Mouse (Mus musculus) bone marrow, adult 2 months (tissue): ENCODE results near the gene Bend6. TPM values are rescaled to one million over a fixed set of nuclear protein-coding genes. Genes with fewer than 3 reads are reported as not detected.
A peak's percentile ranks its signal among the peaks of the same experiment; 100 is the strongest.

Experiments used
- H3K27ac ChIP-seq: fragments of 200-500 bp; 2 replicates; pipeline ENCODE4 v1.5.1; 2012; ENCODE audit warnings: low read depth, mild to moderate bottlenecking, control low read depth, inconsistent platforms, low read length; ENCODE audit not compliant: control insufficient read depth, poor library complexity, insufficient read depth
- H3K4me1 ChIP-seq: fragments of 200-500 bp; 2 replicates; pipeline ENCODE4 v1.6.1; 2011; ENCODE audit warnings: low read length; ENCODE audit not compliant: control insufficient read depth, insufficient read depth
- H3K4me3 ChIP-seq: fragments of 200-500 bp; replicated peaks from 2 replicates; pipeline ENCODE3; 2011; ENCODE audit warnings: mild to moderate bottlenecking, low read depth, low read length, control low read depth; ENCODE audit not compliant: control insufficient read depth
- CTCF ChIP-seq: fragments of 200-500 bp; IDR thresholded peaks from 2 replicates; pipeline ENCODE4 v1.5.1; 2011; ENCODE audit warnings: low read length, control low read depth; ENCODE audit not compliant: control insufficient read depth, insufficient read depth
- POLR2A ChIP-seq: fragments of 200-500 bp; IDR thresholded peaks from 2 replicates; pipeline ENCODE4 v1.6.1; 2011; ENCODE audit warnings: low read depth, mild to moderate bottlenecking, control low read depth, low read length, borderline replicate concordance; ENCODE audit not compliant: control insufficient read depth
- WGBS: fragments of 180-500 bp; shearing (Covaris S2); methylation state at CpG from one replicate; pipeline ENCODE4 v1.1.7; 2018; 5-methylcytosine and 5-hydroxymethylcytosine counted together
- polyA plus RNA-seq: library from polyadenylated mRNA; stranded (reverse); fragments of >200 nt; gene quantifications from 2 replicates; pipeline ENCODE4 v1.2.4, GENCODE M21; 2011; ENCODE audit warnings: low replicate concordance; ENCODE audit not compliant: missing spikeins, insufficient read depth, insufficient read length

Bend6 gene
- polyA plus RNA-seq, 1 experiment: 1.6 TPM

DNA sequence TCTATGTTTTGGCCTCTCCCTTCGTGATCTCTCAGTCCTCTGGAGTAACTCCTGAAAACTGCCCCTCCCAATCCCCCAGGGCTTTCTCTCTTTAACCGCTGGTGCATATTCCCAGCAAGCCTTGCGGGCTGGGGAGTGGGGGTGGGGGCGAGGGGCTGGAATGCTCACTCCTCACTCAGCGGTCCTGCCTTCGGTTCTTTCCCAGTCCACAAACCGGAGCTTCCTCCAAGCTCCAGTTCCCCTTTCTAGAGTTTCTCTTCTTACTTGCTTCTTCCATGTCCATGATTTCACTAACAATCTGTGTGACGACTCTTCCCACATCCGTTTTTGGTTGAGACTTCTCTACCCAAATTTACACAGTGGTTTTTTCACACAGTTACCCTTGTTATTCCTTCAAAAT lies 4.0 kb downstream of the Bend6 start:
- no peak overlapping the region for H3K27ac ChIP-seq
- no peak for TF ChIP-seq CTCF
- TF ChIP-seq POLR2A: no peak
- 10% methylated on average over 9 of the region's 9 CpGs for WGBS

DNA sequence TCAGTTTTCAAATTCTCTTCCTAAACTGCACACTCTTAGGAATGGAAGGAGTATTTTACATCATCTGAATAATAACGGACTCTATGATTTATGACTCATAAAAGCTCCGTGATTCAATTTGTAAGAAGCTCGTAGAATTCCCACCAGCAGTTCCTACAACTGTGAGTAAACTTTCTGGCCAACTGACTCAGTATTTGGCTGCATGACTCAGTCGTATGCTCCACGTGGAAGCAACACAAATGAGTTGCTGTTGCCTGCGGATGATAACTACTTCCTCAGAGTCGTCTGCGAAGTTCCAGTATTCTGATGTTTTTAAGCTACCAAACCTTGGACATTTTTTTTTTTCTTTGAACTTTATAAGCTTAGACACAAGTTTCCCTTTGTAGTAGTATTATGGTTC lies 7.4 kb downstream of the Bend6 start:
- TF ChIP-seq POLR2A: no peak
- TF ChIP-seq CTCF: no peak
- no peaks in the 10 kb centered on the region; the same call in 1 of the 2 replicates for H3K4me1 ChIP-seq
- H3K27ac ChIP-seq: no peak overlapping the region
- WGBS: 62% methylated on average over 8 of the region's 8 CpGs
- no peak overlapping the region for H3K4me3 ChIP-seq

More for the DNA sequence above, 4.0 kb downstream of the Bend6 start:
- Histone ChIP-seq H3K4me1 (no peaks in the 10 kb centered on the region; the same call in 1 of the 2 replicates), H3K4me3 (no peak overlapping the region)

- Histone ChIP-seq H3K4me1 (no peaks in the 10 kb centered on the region; the same call in 1 of the 2 replicates), H3K27ac (no peak overlapping the region), H3K4me3 (no peak overlapping the region)
- TF ChIP-seq POLR2A (no peak), CTCF (no peak)
- WGBS: 63% methylated on average over 6 of the region's 6 CpGs
Observed at GRCm38 (mm10) chr1:33898373-33898772, 9.2 kb downstream of the Bend6 start.

GRCm38 (mm10) chr1:33897426-33897825 lies 10.2 kb downstream of the Bend6 start:
- TF ChIP-seq CTCF (no peak), POLR2A (no peak)
- Histone ChIP-seq H3K4me1 (no peaks in the 10 kb centered on the region; the same call in 1 of the 2 replicates), H3K4me3 (no peak overlapping the region), H3K27ac (no peak overlapping the region)
- 83% methylated on average over 11 of the region's 11 CpGs for WGBS

DNA sequence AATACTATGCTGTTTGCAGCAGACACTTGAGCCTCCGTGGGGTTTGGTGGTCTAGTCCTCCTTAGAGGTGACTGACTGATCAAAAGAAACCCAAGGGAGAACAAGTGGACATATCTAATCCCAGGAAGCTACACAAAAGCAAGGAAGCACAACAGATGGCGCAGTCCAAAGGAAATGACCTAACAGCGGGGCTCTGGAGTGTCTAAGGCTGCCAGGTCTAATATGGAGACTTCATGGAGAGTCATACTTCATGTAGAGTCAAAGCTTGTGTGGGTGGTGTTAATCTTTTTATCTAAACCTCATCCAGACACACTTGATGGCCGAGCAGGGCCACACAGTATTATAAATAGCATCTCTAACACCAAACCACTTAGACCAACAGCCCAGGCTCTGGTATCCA lies 10.9 kb downstream of the Bend6 start:
- Histone ChIP-seq H3K27ac (no peak overlapping the region), H3K4me1 (no peaks in the 10 kb centered on the region; the same call in 1 of the 2 replicates), H3K4me3 (no peak overlapping the region)
- TF ChIP-seq POLR2A (no peak), CTCF (no peak)
- WGBS: 59% methylated on average over 4 of the region's 4 CpGs

DNA sequence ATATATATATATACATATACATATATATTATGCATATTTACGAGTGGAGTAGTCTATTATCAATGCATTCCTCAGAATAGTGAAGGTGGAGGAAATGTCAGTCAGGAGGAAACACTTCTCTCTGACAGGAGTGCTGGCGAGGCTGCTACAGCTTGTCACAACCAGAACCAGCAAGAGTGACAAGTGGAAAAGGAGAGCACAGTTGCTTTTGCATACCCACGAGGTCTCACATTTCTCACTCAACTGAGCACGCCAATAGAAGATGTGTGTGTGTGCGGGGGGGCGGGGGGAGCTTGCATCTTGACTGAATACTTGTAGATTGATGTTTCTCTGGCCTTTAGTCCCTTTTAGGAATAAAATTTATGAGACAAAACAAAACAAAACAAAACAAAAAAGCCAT lies 11.5 kb downstream of the Bend6 start:
- no peak overlapping the region for H3K4me3 ChIP-seq
- 59% methylated on average over 6 of the region's 6 CpGs for WGBS
- H3K4me1 ChIP-seq: no peaks in the 10 kb centered on the region; the same call in 1 of the 2 replicates
- TF ChIP-seq POLR2A (no peak), CTCF (no peak)
- no peak overlapping the region for H3K27ac ChIP-seq

GRCm38 (mm10) chr1:33892784-33893183 lies 14.8 kb downstream of the Bend6 start:
- Histone ChIP-seq H3K27ac (no peak overlapping the region), H3K4me3 (no peak overlapping the region), H3K4me1 (no peaks in the 10 kb centered on the region; the same call in 1 of the 2 replicates)
- WGBS: 40% methylated on average over 10 of the region's 10 CpGs
- TF ChIP-seq CTCF: peak; percentile 43
- TF ChIP-seq POLR2A: no peak

- no peak overlapping the region for H3K27ac ChIP-seq
- 5% methylated on average over 18 of the region's 18 CpGs for whole genome bisulfite sequencing
- no peaks in the 10 kb centered on the region for H3K4me1 ChIP-seq
- peak overlapping the region; percentile 42 for H3K4me3 ChIP-seq
- TF ChIP-seq CTCF (no peak), POLR2A (no peak)
Observed at GRCm38 (mm10) chr1:33883102-33883839, 24.3 kb downstream of the Bend6 start.

DNA sequence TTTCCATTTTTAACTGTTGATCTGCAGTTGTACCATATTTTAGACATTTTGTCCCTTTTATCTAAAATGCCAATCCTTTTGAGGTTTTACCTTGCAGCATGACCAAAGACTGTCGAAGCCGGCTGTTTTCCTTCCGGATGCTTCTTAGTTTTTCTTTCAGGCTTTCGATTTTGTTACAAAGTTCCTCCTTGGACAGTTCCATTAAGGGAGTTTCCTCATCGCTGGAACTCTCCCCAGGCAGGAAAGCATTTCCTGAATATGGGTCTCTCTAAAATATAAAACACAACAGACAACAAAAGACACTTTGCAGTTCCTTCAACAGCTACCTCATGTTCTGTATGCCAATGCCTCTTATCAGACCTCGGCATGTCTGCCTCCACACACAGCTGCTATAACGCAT lies 29.4 kb downstream of the Bend6 start:
- Histone ChIP-seq H3K4me1 (no peaks in the 10 kb centered on the region), H3K27ac (no peak overlapping the region), H3K4me3 (no peak overlapping the region)
- no peak for TF ChIP-seq CTCF
- TF ChIP-seq POLR2A: no peak
- 68% methylated on average over 7 of the region's 7 CpGs for WGBS
